Mouse (Mus musculus) heart, adult 18-20 months (tissue): Measurements from ENCODE around the gene Ptprcap. TPM values are rescaled to one million over a fixed set of nuclear protein-coding genes. Genes with fewer than 3 reads are reported as not detected.
A peak's percentile ranks its signal among the peaks of the same experiment; 100 is the strongest.

ENCODE experiments used
- DNase-seq, 2 experiments: peaks; one replicate each; pipeline ENCODE4 v3.0.0; 2021 to 2022; ENCODE audit warnings: mixed read lengths in 1 of 2
- total RNA-seq, 2 experiments: library from RNA; stranded (reverse); gene quantifications; 2 replicates each; pipeline ENCODE4 v1.2.3; 2021

The Ptprcap gene
- total RNA-seq, 2 experiments from 2014 or later, result 0.69 to 8.4 TPM

DNA sequence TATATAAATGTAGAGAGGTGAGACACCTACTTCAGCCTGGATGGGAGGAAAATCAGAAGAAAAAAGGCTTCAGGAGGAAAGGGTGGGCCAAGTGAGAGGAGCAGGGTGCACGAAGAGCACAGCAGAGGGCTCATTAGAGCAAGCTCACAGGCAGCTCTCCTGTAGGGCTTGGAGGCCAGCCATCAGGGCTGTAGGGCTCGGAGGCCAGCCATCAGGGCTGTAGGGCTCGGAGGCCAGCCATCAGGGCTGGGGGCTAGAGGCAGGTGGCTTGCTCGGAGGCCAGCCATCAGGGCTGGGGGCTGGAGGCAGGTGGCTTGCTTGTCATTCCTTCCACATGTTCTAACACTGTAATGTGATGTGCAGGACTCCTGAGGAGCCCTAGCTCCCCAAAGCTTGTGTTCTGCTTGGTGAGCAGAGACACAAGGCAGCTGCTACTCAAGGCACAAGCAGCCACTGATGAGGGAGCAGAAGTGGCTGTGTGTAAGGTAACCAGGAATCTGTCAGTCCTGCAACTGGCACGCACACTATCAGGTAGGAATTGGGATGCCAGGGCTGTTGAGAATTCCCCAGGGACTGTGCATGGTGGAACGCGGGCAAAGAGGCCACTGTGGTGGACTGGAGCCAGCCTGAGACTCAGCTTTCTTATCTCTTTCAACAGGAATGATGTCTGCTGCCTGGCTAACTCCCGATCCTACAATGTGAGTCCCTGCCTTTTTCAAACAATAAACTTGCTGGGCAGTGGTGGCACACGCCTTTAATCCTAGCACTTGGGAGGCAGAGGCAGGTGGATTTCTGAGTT is 13.5 kb downstream of the Ptprcap start:
- DNase-seq, result peak in 1 of 2 experiments; percentile 45

DNA sequence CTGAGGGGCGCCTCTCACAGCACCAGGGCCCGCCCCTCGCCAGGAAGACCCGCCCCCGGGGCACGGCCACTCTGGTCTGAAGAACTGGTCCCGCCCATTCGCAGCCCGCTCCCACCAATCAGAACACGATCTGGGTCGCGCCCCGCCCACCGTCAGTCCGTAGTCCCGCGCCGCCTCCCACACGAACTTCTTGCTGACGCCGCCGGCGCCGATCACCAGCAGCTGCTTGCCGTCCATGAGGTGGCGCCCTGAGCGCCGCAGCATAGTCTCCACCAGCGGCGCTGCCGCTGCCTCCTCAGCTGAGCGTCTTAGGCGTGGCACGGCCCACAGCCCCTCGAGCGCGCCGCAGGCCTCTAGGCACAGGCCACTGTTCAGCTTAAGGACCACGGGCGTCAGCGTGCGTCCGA is 16.0 kb downstream of the Ptprcap start:
- peak; percentile 99 to 100 for DNase-seq

DNA sequence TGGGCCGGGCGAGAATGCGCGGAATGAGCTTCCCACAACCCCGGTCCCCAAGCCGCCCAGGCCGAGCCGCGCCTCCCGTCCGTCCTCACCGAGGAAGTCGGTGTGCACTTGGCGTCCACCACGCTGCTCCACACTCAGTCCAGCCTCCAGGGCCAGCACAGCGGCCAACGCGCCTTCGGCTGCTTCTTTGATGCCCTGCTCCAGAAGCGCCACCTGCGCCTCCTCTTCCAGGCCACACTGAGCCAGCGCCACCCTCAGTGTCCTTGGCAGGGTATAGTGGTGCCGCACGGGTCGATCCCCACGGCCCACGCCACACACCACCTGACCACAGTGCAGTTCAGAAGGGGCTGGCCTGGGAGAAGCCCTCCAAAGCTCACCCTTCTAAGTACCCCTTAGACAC is 16.4 kb downstream of the Ptprcap start:
- no peak for DNase-seq

DNA sequence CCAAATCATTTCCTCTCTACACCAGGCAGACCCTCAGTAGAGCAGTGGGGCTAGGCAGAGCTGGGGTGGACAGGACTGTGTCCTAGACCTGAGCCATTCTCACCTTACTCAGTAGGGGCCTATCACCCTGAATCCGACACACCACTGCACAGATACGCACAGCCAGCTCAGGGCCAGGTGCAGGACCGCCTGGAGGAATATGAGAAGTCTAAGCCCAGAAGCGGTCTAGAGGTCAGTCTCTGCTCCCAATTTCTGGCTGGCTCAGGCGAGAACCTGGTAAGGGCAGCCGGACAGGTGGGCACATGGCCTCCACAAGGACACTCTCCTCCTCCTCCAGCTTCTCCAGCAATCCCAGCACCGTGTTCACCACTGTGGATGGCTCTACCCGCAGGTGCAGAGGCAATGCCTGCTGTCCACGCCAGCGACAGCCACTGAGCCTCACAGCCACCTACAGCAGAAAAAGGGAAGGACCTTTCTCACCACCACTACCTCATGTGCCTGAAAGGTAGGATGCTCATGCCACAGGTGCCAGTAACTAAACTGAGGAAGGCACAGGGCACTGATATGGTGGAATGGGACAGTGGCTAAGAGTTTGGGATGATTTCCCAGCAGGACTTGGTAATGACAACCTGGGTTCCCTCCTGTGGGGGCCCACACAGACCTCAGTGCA is 17.5 kb downstream of the Ptprcap start:
- no peak for DNase-seq

DNA sequence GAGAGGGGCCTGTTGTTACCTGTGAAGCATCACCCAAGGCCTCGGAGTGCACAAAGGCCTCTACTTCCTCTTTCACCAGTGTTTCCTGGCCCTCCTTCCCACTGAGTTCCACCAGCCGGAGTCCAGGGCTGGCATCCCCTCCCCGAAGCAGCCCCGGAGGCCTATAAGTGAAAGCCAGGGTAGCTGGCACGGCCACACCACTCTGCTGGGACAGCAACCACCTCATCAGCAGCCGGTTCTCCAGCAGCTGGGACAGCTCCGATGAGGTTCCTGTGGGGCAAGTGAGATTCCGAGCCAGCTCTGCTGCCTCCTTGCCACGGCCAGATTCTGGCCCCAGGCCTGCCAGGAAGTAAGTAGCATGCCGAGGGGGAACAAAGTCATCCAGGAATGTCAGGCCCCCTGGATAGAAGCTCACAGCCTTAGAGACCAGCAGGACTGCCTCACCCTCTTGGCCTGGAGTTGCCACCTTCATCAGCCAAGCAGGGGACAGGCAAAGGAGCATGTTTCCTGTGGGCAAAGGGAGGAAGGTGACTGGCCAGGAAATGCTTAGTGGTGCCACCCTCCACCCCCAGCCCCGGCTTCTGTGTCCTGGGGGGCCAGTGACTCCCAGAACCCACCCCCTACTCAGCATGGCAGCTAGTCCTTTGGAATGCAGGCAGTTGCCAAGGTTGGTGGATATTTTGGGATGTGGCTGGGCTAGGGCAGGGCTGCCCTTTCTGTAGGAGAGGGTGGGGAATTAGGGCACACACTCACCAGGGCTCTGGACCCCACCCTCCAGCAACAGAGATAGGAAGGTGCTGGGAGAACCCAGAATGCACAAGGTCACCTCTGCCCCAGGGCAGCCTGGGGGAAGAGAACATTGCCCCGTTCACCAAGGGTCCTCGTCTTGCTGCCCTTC is 18.2 kb downstream of the Ptprcap start:
- peak; percentile 64 to 76 for DNase-seq

DNA sequence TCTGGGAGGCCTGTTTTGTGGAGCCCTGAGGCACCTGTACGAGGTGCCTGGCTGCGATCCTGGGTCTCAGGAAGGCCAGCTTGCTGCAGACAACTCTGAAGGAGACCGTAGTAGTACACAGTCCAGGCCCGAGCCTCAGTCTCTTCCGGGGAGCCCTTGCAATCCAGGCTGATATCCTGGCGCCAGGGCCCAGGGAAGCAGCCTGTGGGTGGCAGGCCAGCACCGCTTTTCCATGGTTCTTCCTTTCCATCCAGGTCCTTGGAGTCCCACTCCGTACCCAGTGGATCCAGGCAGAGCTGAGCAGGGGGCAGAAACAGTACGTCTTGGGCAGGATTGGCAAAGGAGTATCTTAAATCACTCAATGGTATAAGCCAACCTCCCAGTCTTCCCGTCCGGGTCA is 19.5 kb downstream of the Ptprcap start:
- DNase-seq, result no peak

DNA sequence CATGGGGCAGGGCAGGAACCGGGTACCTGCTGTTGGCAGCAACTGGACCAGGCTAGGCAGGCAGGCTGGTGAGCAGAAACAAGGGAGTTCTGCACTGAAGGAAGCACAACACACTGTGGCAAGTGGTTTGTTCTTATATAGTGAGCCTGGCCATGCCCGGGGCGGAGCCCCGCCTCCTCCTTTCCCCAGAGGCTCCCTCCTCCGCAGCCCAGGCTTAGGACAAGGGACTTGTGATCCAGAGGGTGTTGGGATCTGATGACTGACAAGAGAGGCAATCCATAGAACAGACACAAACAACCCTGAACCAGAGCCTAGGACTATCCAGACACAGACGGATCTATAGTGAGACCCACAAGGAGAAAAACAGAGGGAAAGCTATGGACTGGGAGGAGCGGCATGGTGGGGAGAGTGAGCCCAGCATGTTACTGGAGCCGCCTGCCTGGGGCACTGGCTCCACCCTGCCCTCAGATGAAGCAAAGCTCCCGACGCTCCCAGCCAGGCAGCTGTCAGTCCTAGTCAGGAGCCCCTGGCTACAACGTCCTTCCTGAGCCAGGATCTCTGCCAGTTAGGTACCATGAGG is 22.1 kb downstream of the Ptprcap start, which contains the start of gene Carns1:
Gene Carns1, minus strand, starts transcription at position 112 of the 580 bp plus-strand sequence.
- DNase-seq, result peak; percentile 56 to 70

DNA sequence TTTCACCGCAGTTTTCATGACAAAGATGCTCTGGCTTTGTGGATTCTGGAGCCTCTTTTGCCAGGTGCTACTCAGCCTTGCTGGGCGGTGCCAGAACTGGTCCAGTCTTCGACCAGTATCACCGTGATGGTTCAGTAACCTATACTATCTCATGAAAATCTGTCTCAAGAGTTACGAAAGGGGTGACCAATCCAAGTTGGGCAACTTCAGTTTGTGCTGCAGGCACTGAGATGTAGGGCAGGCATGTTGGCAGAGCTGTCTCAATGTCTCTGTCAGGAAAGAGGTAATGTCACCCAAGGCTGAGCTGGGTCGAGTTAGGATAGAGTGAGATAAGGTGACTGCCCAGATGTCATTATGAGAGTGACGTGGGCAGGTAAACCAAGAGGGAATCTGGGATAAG is 27.0 kb downstream of the Ptprcap start:
- no peak for DNase-seq

DNA sequence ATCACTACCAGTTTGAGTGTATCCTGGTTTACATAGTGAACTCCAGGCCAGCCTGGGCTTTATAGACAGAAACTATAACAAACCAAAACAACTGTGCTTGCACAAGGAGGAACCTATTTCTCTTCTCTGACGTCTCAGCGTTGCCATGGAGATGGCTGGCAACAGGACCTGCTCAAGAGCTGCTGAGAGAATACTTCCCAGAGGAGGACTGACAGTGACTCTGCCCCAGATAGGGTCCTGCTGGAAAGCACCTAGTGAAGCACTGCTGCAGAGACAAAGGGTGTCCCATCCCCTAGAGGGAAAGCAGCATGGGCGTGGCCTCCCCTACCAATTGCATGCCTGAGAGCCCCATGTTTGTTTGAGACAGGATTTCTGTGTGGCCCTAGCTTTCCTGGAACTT is 28.5 kb downstream of the Ptprcap start:
- DNase-seq, result peak; percentile 63 to 81

DNA sequence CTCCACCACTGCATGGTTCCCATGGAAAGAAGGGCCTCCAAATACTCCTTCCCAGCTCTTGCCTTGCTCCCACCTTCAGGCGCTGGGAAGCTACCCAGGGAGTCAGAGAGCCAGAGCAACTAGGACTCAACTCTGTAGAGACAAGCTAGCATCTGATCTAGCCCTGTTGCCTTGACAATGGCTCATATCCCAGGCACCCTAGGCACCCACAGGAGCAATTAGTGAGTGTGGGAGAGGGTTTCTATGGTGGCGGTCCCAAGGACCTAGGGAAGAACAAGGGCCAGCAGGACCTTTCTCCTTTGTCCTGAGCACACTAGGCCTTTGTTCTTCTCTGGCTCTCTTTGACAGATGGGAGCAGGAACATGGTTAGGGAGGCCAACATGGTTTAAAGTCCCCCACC is 30.3 kb downstream of the Ptprcap start:
- DNase-seq, result no peak

DNA sequence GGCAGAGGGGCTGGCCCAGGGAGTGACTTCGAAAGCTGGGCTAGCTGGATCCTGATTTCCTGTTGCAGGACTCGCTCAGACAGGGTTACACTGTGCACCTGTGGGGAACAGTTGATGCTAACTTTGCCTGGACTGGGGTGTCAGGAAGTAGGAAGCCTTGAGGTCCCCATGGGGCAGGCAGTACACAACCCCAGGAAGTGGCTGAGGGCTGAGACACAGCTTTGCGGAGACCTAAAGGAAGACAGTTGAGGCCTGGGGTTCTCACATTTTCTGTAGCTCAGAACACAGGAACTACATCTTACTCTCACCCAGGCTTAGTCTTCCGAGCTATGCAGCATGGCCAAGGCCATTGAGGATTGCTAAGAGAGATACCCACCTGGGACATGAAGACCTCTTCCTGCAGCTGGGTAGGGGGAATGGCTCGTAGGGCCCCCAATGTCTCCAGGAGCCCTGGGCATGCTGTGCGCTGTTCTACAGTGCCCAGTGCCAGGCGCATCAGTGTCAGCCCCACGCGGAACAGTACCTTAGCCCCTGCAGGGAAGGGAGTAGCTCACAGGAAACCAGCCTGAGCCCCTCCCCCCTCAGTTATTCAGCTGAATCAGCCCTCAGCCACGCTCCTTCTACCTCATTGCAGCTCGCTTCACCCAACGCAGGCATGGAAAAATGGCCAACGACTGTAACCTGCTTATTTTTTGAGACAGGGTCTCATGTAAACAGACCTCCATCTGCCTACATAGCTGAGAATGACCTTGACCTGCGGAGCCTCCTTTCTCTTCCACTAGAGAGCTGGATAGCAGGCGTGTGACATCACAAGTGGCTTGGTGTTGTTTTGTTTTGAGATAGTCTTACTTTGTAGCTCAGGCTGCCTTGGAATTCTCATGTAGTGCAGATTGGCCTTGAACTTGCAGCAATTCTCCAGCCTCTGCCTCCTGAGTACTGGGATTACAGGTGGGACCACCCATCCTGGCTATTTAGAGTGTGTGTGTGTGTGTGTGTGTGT is 31.9 kb downstream of the Ptprcap start:
- no peak for DNase-seq

DNA sequence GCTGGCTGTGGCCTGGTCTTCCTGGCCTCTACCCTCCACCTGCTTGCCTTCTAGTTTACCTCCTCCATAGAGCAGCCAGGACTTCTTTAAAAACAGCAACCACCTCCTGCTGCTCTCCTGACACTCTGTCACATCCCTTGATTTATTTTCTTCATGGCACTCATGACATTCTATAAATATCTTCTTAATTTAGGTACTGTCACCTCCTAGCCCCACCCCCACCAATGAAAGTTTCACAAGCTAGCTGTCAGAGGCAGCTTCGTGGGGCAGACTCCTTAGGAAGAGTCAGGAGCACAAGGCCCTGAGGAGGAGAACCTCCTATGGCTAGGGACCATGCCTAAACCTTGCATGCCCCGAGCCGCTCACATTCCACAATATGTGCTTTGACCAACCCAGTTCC is 33.9 kb downstream of the Ptprcap start:
- no peak for DNase-seq

DNA sequence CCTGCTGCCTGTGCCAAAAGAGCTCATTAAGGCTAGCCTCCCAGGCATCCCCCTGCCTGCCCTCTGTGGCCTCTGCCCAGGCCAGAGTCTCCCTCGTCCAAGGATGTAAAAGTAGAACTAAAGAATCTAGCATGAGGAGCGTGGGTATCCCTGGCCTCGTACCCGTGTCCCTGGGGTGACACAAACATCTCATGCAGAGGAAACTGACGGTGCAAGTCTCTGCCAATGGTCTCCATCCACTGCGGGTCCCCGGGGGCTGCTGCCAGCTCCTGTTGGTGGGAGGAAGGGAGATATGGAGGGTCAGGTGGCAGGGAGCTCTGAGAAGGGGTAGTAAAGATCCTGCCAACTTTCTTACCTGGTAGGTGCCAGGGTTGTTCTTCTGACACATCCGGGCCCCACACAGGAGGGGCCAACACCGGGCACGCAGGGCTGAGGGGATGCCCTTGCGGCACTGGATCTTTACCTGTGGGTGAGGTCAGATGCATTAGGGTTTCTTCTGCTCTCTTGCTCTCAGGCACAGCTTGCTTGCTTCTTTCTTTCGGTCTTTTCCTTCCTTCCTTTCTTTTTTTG is 35.7 kb downstream of the Ptprcap start:
- DNase-seq, result no peak

DNA sequence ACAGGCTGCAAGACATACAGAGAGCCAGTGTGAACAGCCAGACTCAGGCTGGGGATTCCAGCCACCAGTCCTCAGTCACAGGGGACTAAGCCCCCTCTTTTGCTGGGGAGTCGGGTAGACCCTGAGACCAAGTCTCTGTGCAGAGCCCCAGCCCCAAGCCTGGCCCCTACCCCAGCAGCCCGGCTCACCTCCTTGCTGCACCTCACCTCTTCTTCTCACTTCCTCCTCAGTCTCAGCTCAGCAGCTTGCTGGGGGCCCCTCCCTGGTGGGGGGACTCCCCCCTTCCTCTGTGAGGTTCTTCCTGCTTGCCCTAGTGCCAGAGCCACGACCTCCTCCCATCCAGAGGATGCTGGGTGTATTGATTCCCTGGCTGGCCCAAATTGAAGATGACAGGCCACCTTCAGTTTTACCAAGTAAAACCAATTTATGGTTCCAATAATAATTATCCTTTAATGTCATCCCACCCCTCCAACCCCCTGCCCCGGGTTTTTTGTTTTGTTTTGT is 37.5 kb downstream of the Ptprcap start, which contains the start of gene Tbc1d10c:
Gene Tbc1d10c, minus strand, starts transcription at position 454 of the 504 bp plus-strand sequence.
- DNase-seq, result peak in 1 of 2 experiments; percentile 69

DNA sequence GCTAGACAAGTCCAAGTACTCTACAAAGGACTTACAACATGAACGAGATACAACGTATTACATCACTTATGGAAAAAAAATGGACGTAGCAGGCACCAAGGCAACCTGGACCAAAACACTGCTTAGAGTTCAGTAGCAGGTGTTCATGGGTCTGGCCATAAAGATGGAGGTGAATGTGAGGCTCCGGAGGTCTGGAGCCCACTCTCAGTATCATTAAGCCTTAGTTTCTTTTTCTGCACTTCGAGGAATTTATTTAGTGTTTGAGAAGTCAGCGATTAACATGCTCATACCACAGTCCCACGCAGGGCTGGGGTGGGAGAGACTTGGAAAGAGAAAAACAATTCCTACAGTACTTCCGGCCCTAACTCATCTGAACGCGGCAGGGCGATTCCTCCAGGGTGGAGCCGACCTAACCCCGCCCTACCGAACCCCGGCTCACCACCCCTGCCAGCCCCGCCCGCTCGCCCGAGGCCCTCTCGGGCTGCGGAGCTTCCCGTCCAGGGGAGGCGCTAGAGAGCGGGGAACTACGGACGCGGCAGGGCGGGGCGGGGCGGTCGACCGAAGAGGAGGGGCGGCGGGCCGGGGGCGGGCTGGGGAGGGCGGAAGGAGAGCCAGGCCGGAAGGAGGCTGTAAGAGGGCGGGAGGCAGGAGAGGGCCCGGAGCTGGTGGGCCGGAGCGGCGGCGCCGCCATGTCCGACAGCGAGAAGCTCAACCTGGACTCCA is 38.3 kb downstream of the Ptprcap start, which contains the start of gene Ppp1ca:
Gene Ppp1ca, plus strand, starts transcription at position 538 of the 723 bp plus-strand sequence.
- peak; percentile 96 for DNase-seq

DNA sequence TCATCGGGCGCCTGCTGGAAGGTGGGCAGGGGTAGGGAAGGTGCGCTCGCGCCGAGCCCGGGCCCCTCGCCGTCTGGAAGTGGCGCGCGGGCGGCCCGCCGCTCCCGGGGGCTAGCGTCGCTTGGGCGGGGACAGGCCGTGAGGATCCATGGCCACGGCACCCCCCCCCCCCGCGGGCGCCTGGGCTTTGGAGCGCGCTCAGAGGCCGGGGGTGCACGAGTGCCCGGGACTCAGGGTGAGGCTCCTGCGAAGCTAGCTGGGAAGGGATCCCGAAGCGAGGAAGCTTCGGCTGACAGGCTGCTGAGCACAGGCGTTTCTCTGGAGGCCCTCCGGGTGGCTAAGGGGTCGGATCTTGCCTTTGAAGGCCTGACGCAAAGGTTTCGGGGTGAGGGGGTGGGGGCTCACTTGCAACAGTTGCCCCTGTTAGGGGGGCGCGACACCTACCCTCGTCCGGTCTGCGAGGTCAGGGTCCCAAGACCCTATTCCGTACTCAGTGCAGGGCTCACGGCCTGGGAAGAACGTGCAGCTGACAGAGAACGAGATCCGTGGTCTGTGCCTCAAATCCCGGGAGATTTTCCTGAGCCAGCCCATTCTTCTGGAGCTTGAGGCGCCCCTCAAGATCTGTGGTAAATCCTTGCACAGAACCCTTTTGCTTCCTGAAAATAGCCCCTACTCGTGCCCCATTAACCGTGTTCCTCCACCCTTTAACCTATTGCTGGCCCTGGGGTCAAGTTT is 39.0 kb downstream of the Ptprcap start:
- no peak for DNase-seq

DNA sequence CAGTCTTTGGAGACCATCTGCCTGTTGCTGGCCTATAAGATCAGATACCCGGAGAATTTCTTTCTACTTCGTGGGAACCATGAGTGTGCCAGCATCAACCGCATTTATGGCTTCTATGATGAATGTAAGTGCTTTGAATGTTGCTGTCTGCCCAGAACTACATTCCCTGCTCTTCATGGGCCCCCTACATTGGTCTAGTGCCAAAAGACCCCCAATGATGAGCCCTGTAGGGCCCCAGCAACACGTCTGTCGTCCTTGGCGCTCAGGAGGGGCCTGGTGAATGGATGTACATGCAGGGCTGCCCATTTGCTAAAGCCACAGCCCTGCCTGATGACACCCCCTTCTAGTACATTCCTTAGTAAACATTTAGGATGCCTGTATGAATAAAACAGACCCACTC is 39.7 kb downstream of the Ptprcap start:
- DNase-seq, result no peak

DNA sequence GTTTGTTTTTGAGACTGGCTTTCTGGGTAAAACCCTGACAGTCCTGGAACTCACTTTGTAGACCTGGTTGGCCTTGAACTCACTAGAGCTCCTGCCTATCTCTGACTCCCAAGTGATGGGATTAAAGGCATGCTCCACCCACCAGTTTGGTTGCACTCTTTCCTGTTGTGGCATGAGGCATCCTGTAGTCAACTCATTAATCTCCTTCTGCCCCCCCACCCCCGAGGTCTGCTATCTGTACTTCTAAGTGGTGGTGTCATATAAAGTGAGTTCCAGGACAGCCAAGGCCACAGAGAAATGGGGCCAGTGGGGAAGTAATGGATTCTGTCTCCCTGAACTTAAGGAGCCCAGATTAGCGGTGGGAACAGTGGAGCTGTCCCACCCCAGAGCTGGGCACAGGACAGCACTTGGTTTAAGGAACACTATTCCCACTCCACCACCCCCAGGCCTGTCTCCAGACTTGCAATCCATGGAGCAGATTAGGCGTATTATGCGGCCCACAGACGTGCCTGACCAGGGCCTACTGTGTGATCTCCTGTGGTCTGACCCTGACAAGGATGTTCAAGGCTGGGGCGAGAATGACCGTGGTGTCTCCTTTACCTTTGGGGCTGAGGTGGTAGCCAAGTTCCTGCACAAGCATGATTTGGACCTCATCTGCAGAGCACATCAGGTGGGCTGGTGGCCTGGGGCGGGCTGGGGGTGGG is 40.8 kb downstream of the Ptprcap start:
- no peak for DNase-seq
